Mouse (Mus musculus) olfactory bulb, adult 2 months (tissue): Measurements from ENCODE around the gene Cplx2. TPM values are rescaled to one million over a fixed set of nuclear protein-coding genes. Genes with fewer than 3 reads are reported as not detected.

Experiments
- H3K27ac ChIP-seq: fragments of 200-500 bp; 2 replicates; pipeline ENCODE4 v1.5.1; 2012; ENCODE audit warnings: low read depth, low read length; ENCODE audit not compliant: insufficient read depth
- H3K4me1 ChIP-seq: fragments of 200-500 bp; 2 replicates; pipeline ENCODE4 v1.6.1; 2012; ENCODE audit warnings: low read length; ENCODE audit not compliant: control insufficient read depth, insufficient read depth
- H3K4me3 ChIP-seq: fragments of 200-500 bp; 2 replicates; pipeline ENCODE4 v1.5.1; 2012; ENCODE audit warnings: mild to moderate bottlenecking, low read depth, low read length, moderate library complexity; ENCODE audit not compliant: insufficient read depth
- CTCF ChIP-seq: fragments of 200-500 bp; IDR thresholded peaks from 2 replicates; pipeline ENCODE4 v1.5.1; 2012; ENCODE audit warnings: low read depth, mild to moderate bottlenecking, low read length, moderate library complexity; ENCODE audit not compliant: insufficient read depth
- POLR2A ChIP-seq: fragments of 200-500 bp; IDR thresholded peaks from 2 replicates; pipeline ENCODE4 v1.6.1; 2012; ENCODE audit warnings: mild to moderate bottlenecking, low read depth, low read length, moderate library complexity; ENCODE audit not compliant: insufficient read depth
- WGBS: fragments of 180-500 bp; shearing (Covaris S2); methylation state at CpG from one replicate; pipeline ENCODE4 v1.1.7; 2018; 5-methylcytosine and 5-hydroxymethylcytosine counted together
- polyA plus RNA-seq: library from polyadenylated mRNA; stranded (reverse); fragments of >200 nt; gene quantifications from 2 replicates; pipeline ENCODE4 v1.2.4, GENCODE M21; 2012; ENCODE audit warnings: low replicate concordance; ENCODE audit not compliant: missing spikeins, insufficient read depth, insufficient read length

The Cplx2 gene
- polyA plus RNA-seq, 1 experiment, result not detected

DNA sequence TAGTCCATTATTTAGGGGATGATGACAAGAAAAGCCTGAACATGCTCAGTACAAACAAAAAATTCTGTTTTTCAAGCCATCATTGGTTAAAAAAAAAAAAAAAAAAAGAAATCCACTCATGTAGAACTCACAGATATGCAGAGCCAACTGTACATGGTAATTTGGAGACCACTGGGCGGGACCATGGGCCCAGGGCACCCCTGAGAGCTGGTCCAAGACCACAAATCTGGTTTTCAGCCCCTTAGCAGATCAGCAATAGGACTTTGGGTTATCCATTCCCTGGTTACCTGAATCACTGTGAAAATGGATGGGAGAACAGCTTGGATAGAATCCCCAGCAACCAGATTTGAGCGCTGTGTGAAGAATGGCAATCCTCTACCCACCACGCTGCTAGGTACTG, 40.5 kb downstream of the Cplx2 start:
- WGBS, result 89% methylated on average over 3 of the region's 3 CpGs
- Histone ChIP-seq H3K4me3 (no peak overlapping the region), H3K27ac (no peak overlapping the region), H3K4me1 (0 out of 2 replicates have a peak, but pooled peaks cover 5% of the 10 kb centered on the region)
- TF ChIP-seq POLR2A, result no peak
- TF ChIP-seq CTCF, result no peak

DNA sequence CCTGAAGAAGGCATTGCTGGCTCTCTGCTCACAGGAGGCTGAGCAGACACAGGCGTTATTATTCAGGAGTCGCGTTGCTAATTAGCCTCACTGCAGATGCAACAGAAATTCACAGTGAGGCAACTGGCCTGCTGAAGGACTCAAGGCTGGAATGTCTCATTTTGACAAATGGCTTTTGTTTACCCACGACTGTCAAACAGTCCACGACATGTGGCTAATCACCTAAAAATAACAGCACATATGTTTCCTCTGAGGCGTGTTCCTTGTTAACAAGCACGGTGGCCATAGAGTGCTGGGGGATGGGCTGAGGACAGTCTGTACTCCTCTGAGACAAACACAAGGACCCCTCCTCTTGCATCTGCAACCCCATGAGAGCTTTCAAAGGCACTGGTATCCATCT, 41.1 kb downstream of the Cplx2 start:
- H3K27ac ChIP-seq, result no peak overlapping the region
- no peak for TF ChIP-seq POLR2A
- no peak for TF ChIP-seq CTCF
- H3K4me3 ChIP-seq, result no peak overlapping the region
- 0 out of 2 replicates have a peak, but pooled peaks cover 5% of the 10 kb centered on the region for H3K4me1 ChIP-seq
- WGBS, result 23% methylated on average over 7 of the region's 7 CpGs

DNA sequence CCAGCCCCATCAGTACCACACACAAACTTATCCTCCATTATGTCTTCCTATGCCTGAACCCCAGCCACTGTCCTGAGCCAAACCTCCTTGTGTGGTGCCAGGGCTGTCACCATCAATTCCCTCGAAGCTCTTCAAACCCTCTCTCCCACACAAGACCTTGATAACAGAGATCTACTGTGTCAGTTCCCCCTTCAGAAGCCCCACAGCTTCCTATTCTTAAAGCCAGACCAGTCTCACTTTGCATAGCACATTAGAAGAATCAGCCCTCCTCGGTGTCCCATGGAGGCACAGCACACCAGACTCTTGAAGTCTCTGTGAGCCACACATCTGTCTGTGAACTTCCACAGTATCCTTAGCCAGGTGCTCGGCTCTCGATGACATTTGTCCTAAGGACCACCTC, 41.6 kb downstream of the Cplx2 start:
- Histone ChIP-seq H3K27ac (no peak overlapping the region), H3K4me3 (no peak overlapping the region), H3K4me1 (0 out of 2 replicates have a peak, but pooled peaks cover 5% of the 10 kb centered on the region)
- no peak for TF ChIP-seq POLR2A
- TF ChIP-seq CTCF, result no peak
- WGBS, result 85% methylated on average over 4 of the region's 4 CpGs

DNA sequence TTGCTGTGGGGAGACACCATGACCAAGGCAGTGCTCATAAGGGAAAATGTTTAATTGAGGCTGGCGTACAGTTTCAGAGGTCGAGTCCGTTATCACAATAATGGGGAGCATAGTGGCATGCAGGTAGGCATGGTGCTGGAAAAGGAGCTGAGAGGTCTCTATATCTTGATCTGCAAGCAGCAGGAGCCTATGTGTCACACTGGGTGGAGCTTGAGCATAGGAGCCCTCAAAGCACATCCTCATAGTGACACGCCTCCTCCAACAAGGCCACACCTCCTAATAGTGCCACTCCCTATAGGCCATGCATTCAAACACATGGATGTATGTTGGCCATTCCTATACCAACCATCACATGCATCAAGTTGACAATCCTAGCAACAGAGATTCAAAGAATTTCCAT, 43.9 kb downstream of the Cplx2 start:
- H3K4me3 ChIP-seq, result no peak overlapping the region
- WGBS, result 96% methylated on average over 4 of the region's 4 CpGs
- TF ChIP-seq CTCF (no peak), POLR2A (no peak)
- H3K27ac ChIP-seq, result no peak overlapping the region
- 0 out of 2 replicates have a peak, but pooled peaks cover 5% of the 10 kb centered on the region for H3K4me1 ChIP-seq

DNA sequence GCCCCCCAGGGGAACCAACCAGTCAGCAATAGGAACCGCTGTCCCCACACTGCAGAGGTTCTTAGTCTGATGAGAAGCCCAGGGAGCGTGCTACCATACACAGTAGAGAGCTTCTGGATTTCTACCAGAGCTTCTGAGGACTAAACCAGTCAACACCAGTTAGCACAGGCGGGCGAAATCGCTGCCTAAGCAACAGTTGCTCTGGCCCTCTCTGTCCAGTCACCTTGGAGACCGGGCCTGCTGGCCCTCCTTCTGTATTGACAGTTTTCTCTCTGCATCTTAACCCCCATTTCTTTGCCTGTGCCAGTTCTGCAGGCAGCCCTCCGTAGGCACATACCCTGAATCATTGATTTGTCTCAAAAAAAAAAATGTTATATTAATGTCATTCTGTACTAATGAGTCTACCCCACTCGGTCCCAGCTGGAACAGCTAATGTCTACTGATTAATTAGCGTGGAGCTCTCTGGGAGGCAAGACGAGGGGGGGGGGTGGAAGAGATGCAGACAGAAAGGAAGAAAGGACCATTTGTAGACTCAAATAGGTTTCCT, 47.7 kb downstream of the Cplx2 start:
- TF ChIP-seq CTCF (no peak), POLR2A (no peak)
- H3K4me1 ChIP-seq, result no peaks in the 10 kb centered on the region
- no peak overlapping the region for H3K4me3 ChIP-seq
- H3K27ac ChIP-seq, result no peak overlapping the region
- whole genome bisulfite sequencing, result 49% methylated on average over 10 of the region's 10 CpGs

DNA sequence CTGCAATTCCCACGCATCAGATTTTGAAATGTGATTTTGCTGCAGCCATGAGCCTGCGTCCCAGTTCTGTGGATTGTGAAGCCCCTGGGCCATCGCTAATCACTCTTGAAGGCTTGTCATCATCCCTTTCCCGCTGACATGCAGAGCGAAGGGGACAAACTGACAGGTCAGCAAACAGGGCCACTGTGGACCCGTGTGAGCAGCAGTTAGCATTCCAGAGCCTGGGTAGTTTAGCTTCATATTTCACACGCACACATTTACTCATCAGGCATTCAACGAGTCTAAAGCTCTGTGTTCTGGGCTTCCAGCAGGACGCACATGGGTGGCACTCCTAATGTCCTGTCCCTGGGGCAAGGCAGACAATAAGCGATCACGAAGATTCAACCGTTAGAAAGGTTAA, 49.1 kb downstream of the Cplx2 start:
- TF ChIP-seq CTCF (no peak), POLR2A (no peak)
- Histone ChIP-seq H3K4me1 (peaks cover 5% of the 10 kb centered on the region), H3K27ac (no peak overlapping the region), H3K4me3 (no peak overlapping the region)
- WGBS, result 93% methylated on average over 12 of the region's 12 CpGs

DNA sequence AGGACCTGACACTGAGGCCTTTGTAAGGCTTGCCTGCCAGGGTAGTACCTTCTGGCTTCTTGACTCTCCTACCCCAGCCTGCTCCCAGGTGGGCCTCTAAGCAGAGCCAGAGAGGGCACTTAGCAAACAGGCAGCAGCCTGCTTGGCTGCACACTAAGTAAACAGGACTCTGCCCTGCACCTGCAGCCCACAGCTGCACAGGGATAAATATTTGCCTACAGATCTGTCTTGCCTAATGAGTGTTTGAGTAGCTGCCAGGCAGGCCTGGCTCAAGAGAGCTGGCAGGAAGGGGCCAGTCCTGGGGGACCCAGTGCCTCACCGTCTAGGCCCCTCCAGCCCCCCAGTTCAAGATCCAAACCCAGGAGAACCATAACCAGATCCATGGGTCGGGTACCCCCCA, 54.1 kb downstream of the Cplx2 start:
- WGBS, result 44% methylated on average over 2 of the region's 2 CpGs
- TF ChIP-seq POLR2A (no peak), CTCF (no peak)
- no peak overlapping the region for H3K4me3 ChIP-seq
- H3K4me1 ChIP-seq, result peaks cover 7% of the 10 kb centered on the region
- no peak overlapping the region for H3K27ac ChIP-seq

DNA sequence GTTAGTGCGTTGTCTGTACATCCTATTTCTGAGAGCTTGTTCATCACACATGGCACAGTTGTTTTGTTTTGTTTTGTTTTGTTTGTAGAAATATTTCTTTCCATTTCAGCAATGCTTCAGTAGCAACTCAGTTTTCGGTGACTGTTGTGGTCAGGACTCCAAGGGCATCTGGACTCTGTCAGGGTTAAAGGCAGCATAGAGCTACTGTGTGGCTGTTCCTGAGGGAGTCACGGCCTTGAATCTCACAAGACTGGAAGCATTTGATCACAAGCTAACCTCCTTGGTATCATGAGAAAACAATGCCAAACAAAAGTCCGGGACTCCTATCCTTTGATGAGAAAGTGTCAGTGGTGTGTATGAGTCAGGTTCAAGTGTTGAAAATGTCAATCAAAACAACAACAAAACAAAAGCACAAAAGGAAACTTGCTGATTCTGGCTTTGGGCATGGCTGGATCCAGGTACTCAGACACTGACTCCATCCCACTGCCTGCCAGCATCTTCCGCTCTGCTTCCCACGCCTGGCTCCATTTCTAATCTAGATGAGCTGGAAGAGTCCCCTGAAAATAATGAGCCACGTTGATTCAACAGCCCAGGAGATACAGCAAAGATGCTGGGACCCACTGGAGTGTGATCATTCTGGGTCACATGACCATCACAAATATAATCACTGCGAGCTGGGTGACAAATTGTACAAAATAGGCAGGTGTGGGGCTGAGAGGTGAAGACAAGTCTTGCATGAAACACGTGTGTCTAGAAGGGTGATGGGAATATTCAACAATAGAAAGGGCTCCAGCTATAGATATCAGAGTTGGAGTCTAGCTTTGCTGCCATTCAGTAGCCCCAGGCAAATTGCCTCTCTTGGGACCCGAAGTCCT, 55.9 kb downstream of the Cplx2 start:
- Histone ChIP-seq H3K4me1 (peaks cover 7% of the 10 kb centered on the region), H3K27ac (no peak overlapping the region), H3K4me3 (no peak overlapping the region)
- 83% methylated on average over 10 of the region's 10 CpGs for WGBS
- no peak for TF ChIP-seq POLR2A
- no peak for TF ChIP-seq CTCF

DNA sequence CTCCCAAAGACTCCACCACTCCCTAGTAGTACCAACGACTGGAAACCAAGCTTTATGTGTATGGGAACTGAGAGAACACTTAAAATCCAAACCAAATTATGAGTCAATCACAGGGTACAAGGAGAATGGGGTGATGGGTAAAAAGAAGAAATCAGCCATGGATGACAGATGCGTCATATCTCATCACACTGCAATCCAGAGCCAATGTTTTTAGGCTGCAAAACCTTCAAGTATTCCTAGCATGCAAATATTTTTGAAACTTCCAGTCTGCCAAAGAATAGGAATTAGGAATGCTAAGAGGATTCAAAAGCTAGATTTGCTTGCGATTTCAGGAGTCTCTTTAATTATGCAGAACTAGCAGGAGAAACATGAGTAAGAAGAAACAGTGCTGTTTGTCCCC, 57.6 kb downstream of the Cplx2 start:
- Histone ChIP-seq H3K4me1 (peaks cover 7% of the 10 kb centered on the region), H3K4me3 (no peak overlapping the region), H3K27ac (no peak overlapping the region)
- 83% methylated on average over 3 of the region's 3 CpGs for WGBS
- TF ChIP-seq CTCF (no peak), POLR2A (no peak)
